Mouse (Mus musculus) liver, embryonic 14.5 days (tissue): Measurements from ENCODE around the gene Mcfd2.

ENCODE experiments used
- CTCF ChIP-seq: IDR thresholded peaks from 2 replicates; pipeline ENCODE4 v1.5.1; 2016; ENCODE audit warnings: antibody characterized with exemption, low read depth, control low read depth
- EP300 ChIP-seq: IDR thresholded peaks from 2 replicates; pipeline ENCODE4 v1.6.1; 2016; ENCODE audit warnings: antibody characterized with exemption, low read depth

DNA sequence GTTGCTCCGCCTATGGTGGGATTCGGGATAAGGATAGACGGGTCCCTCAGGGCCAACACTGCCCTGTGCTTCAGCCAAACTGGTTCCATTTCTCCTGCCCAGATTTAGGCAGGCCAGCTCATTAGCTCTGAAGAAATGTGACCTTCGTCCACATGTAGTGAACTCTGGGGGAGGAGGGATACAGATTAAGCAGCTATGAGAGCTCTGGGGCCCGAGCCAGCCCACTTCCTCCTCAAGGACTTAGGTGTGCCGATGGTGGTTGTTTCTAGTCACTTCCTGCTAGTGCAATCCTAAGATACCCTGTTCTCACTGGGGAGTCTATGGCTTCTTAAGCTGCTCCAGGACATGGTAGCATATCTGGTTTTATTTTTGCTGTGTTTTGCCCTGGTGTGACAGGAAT, 33.2 kb upstream of the Mcfd2 start:
- TF ChIP-seq EP300 (no peak), CTCF (no peak)
